Mouse (Mus musculus): ENCODE measurements around the gene Cblb.

The Cblb gene

GRCm38 (mm10) chr16:52031091-52031689 is at the start of gene Cblb:
Gene Cblb (plus strand): TSS chr16:52031225.
- DNase-seq (ENCODE audit: low read depth, low spot score) = peak; percentile 97
- peaks cover 7% of the 10 kb centered on the region for H3K36me3 ChIP-seq (ENCODE audit: control insufficient read depth, insufficient read depth, low read length, poor library complexity, severe bottlenecking)
- no peaks in the 10 kb centered on the region for H3K27me3 ChIP-seq (ENCODE audit: control insufficient read depth, insufficient read depth, low read length, poor library complexity, severe bottlenecking)

- DNase-seq (ENCODE audit: low read depth, low spot score) = no peak
- no peaks in the 10 kb centered on the region for H3K36me3 ChIP-seq (ENCODE audit: control insufficient read depth, insufficient read depth, low read length, poor library complexity, severe bottlenecking)
- no peaks in the 10 kb centered on the region for H3K27me3 ChIP-seq (ENCODE audit: control insufficient read depth, insufficient read depth, low read length, poor library complexity, severe bottlenecking)
Observed at GRCm38 (mm10) chr16:51985436-51985835, 45.6 kb upstream of the Cblb start.

DNA sequence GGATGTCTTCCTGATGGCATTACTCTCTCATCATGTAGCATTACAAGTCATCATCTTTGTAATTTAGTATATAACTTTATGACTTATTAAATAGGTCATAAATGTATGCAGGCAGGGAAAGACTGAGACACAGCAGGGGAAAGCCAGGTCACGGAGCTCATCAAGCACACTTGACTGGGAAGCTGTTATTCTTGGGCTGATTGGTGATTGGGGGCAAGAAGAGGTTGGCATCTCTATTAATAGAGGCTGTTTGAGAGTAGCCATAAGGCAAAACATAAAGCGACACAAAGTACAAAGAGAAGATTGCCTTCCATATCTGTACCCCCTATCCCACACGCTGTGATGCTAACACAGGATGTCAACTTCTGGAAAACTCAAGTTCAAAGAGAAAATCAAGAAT is 44.8 kb upstream of the Cblb start:
- no peak for DNase-seq (ENCODE audit: low read depth, low spot score)
- no peaks in the 10 kb centered on the region for H3K27me3 ChIP-seq (ENCODE audit: control insufficient read depth, insufficient read depth, low read length, poor library complexity, severe bottlenecking)
- H3K36me3 ChIP-seq (ENCODE audit: control insufficient read depth, insufficient read depth, low read length, poor library complexity, severe bottlenecking) = no peaks in the 10 kb centered on the region

- Histone ChIP-seq H3K27me3 (ENCODE audit: control insufficient read depth, insufficient read depth, low read length, poor library complexity, severe bottlenecking) (no peaks in the 10 kb centered on the region), H3K36me3 (ENCODE audit: control insufficient read depth, insufficient read depth, low read length, poor library complexity, severe bottlenecking) (no peaks in the 10 kb centered on the region)
- no peak for DNase-seq (ENCODE audit: low read depth, low spot score)
Observed at GRCm38 (mm10) chr16:51987085-51987620, 43.9 kb upstream of the Cblb start.

- DNase-seq (ENCODE audit: low read depth, low spot score) = no peak
- H3K36me3 ChIP-seq (ENCODE audit: control insufficient read depth, insufficient read depth, low read length, poor library complexity, severe bottlenecking) = no peaks in the 10 kb centered on the region
- H3K27me3 ChIP-seq (ENCODE audit: control insufficient read depth, insufficient read depth, low read length, poor library complexity, severe bottlenecking) = no peaks in the 10 kb centered on the region
Observed at GRCm38 (mm10) chr16:51988027-51988426, 43.0 kb upstream of the Cblb start.

DNA sequence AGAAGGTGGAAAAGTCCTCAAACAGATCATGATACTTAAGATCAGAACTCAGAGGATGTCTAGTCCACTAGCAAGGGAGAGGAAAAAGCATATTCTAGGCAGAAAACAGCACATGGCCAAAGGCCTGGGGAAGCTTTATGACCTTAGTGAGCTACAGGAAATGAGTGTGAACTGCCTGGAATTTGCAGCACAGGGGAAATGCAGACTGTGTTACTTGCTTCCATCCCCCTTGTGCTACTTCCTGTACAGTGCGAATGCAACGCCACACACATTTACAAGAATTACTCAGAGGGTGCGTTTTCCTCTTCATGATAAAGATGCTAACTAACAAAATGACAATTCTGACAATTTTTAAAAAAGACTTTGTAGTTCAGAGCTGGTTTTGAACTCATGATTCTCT is 41.8 kb upstream of the Cblb start:
- Histone ChIP-seq H3K27me3 (ENCODE audit: control insufficient read depth, insufficient read depth, low read length, poor library complexity, severe bottlenecking) (no peaks in the 10 kb centered on the region), H3K36me3 (ENCODE audit: control insufficient read depth, insufficient read depth, low read length, poor library complexity, severe bottlenecking) (no peaks in the 10 kb centered on the region)
- DNase-seq (ENCODE audit: low read depth, low spot score) = no peak

DNA sequence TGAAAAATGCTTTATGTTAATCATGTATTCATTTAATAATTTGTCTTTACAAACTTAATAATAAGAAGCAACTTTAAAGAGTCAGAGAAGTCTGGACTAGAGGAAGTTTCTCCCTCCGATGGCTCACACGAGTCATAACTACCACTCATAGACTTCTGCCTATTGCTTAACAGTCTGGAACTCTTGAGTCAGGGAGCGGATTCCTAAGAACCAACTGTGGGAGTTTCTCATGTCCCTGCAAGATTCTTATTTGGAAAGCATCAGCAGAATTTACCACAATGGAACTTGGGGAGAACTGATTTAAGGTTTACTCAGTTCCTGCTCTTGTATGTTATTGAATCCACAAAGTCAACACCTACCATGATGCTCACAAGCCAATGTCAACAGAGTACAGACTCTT is 31.0 kb upstream of the Cblb start:
- H3K27me3 ChIP-seq (ENCODE audit: control insufficient read depth, insufficient read depth, low read length, poor library complexity, severe bottlenecking) = no peaks in the 10 kb centered on the region
- no peak for DNase-seq (ENCODE audit: low read depth, low spot score)
- H3K36me3 ChIP-seq (ENCODE audit: control insufficient read depth, insufficient read depth, low read length, poor library complexity, severe bottlenecking) = no peaks in the 10 kb centered on the region; the same call in 1 of the 2 replicates

DNA sequence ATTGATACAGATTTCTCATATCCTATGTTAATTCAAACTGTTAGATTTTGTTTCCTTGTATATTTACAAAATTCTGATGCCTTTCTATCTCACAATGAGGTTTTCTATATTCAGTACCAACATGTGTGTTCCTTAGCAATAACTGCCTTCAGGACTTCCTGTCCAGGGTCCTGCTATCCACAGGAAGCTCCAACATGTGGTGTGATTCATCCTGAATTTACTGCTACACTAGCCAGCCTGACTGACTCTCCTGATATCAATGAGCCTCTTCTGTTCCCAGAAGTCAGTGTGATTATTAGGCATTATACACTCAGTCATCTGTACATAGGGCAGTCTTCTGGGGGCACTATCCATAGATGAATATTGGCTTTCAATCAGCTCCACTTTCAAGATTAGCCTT is 30.2 kb upstream of the Cblb start:
- DNase-seq (ENCODE audit: low read depth, low spot score) = no peak

GRCm38 (mm10) chr16:52007006-52007405 is 24.0 kb upstream of the Cblb start:
- Histone ChIP-seq H3K27me3 (ENCODE audit: control insufficient read depth, insufficient read depth, low read length, poor library complexity, severe bottlenecking) (no peaks in the 10 kb centered on the region), H3K36me3 (ENCODE audit: control insufficient read depth, insufficient read depth, low read length, poor library complexity, severe bottlenecking) (no peaks in the 10 kb centered on the region)
- DNase-seq (ENCODE audit: low read depth, low spot score) = no peak

More for the DNA sequence above, 30.2 kb upstream of the Cblb start:
- Histone ChIP-seq H3K27me3 (ENCODE audit: control insufficient read depth, insufficient read depth, low read length, poor library complexity, severe bottlenecking) (no peaks in the 10 kb centered on the region), H3K36me3 (ENCODE audit: control insufficient read depth, insufficient read depth, low read length, poor library complexity, severe bottlenecking) (no peaks in the 10 kb centered on the region; the same call in 1 of the 2 replicates)

GRCm38 (mm10) chr16:52008471-52008870 is 22.6 kb upstream of the Cblb start:
- Histone ChIP-seq H3K36me3 (ENCODE audit: control insufficient read depth, insufficient read depth, low read length, poor library complexity, severe bottlenecking) (no peaks in the 10 kb centered on the region), H3K27me3 (ENCODE audit: control insufficient read depth, insufficient read depth, low read length, poor library complexity, severe bottlenecking) (no peaks in the 10 kb centered on the region)
- DNase-seq (ENCODE audit: low read depth, low spot score) = no peak

DNA sequence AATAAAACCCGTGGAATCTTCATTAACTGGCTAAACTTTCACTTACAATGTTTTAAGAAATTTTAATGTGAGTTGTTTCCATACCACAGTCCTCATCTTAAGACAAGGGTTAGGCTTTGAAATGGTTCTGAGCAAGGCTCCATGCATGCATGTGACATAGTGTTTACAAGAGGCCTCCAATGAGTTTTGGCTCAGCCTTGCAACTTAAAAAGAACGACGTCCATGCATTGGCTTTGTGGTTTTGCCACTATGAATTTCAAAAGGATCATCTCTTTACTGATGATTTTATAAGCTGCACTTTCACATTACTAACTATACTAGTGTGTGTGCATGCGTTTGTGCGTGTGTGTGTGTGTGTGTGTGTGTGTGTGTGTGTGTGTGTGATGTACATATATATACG is 21.6 kb upstream of the Cblb start:
- Histone ChIP-seq H3K27me3 (ENCODE audit: control insufficient read depth, insufficient read depth, low read length, poor library complexity, severe bottlenecking) (no peaks in the 10 kb centered on the region), H3K36me3 (ENCODE audit: control insufficient read depth, insufficient read depth, low read length, poor library complexity, severe bottlenecking) (no peaks in the 10 kb centered on the region)
- DNase-seq (ENCODE audit: low read depth, low spot score) = no peak

DNA sequence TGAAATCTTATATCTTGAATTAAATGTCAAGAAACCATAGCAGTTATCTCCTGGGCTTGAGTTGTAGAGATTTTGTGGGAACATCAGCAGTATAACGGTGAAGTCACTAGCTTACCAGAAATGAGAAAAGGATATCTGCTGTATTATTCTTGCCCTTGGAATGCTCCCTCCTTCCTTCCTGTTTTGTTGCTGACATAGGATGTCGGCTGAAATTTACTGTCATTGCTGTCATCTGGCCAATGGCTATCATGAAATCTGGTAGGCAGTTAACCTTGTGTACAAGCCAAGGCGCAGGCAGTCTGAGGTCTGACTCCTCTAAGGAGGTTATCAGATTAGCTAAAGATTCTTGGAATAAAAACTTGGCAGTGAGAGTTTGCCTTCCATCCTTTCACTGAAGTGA is 18.0 kb upstream of the Cblb start:
- no peak for DNase-seq (ENCODE audit: low read depth, low spot score)
- no peaks in the 10 kb centered on the region for H3K36me3 ChIP-seq (ENCODE audit: control insufficient read depth, insufficient read depth, low read length, poor library complexity, severe bottlenecking)

GRCm38 (mm10) chr16:52013812-52014211 is 17.2 kb upstream of the Cblb start:
- H3K27me3 ChIP-seq (ENCODE audit: control insufficient read depth, insufficient read depth, low read length, poor library complexity, severe bottlenecking) = no peaks in the 10 kb centered on the region
- H3K36me3 ChIP-seq (ENCODE audit: control insufficient read depth, insufficient read depth, low read length, poor library complexity, severe bottlenecking) = no peaks in the 10 kb centered on the region
- DNase-seq (ENCODE audit: low read depth, low spot score) = peak; percentile 50

More for the DNA sequence above, 18.0 kb upstream of the Cblb start:
- no peaks in the 10 kb centered on the region for H3K27me3 ChIP-seq (ENCODE audit: control insufficient read depth, insufficient read depth, low read length, poor library complexity, severe bottlenecking)

DNA sequence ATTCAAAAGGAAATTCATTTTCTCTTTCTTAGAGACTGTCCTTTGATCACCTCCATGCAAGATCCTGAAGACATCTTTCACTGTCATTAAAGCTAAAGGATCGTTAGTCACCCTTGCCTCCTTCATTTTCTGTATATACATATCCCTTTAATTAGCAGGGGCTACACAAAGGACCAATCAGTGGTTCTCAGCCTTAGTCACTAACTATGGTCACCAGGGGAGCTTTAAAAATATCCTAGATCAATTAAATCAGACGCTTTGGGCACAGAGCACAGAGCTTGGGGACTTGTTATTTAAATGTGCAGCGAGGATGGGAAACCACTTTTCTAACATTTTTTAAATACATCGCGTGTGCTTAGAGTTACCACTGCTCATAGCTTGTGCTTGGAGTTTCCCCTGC is 7.6 kb upstream of the Cblb start:
- no peak for DNase-seq (ENCODE audit: low read depth, low spot score)

DNA sequence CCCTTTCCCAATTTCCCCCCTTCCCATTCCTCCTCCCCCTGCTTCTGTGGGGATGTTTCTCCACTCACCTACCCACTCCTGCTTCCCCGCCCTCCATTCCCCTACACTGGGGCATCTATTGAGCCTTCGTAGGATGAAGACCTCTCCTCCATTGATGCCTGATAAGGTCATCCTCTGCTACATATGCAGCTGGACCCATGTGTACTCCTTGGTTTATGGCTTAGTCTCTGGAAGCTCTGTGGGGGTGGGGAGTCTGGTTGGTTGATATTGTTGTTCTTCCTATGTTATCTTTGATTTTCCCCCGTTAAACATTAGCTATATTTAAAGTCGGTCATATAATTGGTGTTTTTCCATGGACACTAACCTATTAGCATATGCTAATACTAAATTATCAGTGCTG is 3.7 kb upstream of the Cblb start:
- Histone ChIP-seq H3K36me3 (ENCODE audit: control insufficient read depth, insufficient read depth, low read length, poor library complexity, severe bottlenecking) (no peaks in the 10 kb centered on the region), H3K27me3 (ENCODE audit: control insufficient read depth, insufficient read depth, low read length, poor library complexity, severe bottlenecking) (no peaks in the 10 kb centered on the region)
- no peak for DNase-seq (ENCODE audit: low read depth, low spot score)

More for the DNA sequence above, 7.6 kb upstream of the Cblb start:
- Histone ChIP-seq H3K36me3 (ENCODE audit: control insufficient read depth, insufficient read depth, low read length, poor library complexity, severe bottlenecking) (no peaks in the 10 kb centered on the region), H3K27me3 (ENCODE audit: control insufficient read depth, insufficient read depth, low read length, poor library complexity, severe bottlenecking) (no peaks in the 10 kb centered on the region)

DNA sequence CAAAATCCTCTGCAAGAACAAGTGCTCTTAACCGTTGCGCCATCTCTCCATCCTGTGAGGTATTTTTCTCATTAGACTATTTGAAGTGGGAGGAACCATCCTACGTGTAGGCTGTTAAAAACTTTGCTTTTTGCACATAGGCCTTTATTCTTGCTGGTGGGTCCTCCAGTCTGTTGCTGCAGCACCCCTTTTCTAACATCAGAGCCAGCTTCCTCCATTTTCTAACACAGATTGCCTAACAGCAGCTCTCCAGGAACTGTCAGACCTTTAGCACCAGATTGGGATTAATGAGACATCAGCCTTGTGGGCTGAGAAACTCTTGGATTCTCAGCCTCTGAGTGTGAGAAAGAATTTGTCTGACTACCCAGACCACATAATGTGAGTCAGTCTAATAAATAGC is 2.0 kb upstream of the Cblb start:
- no peak for DNase-seq (ENCODE audit: low read depth, low spot score)
- Histone ChIP-seq H3K27me3 (ENCODE audit: control insufficient read depth, insufficient read depth, low read length, poor library complexity, severe bottlenecking) (no peaks in the 10 kb centered on the region), H3K36me3 (ENCODE audit: control insufficient read depth, insufficient read depth, low read length, poor library complexity, severe bottlenecking) (no peaks in the 10 kb centered on the region)

All from splenic B cell, adult 2 months (primary cell).